Mouse (Mus musculus): Measurements from ENCODE around the gene Pard6b. TPM values are rescaled to one million over a fixed set of nuclear protein-coding genes. Genes with fewer than 3 reads are reported as not detected.
A peak's percentile ranks its signal among the peaks of the same experiment; 100 is the strongest.
"Not testable (repeated sequence)": the region's sequence is repeated elsewhere in the genome, so short reads cannot be mapped to it uniquely, and the experiment has no call there.

The Pard6b gene
- polyA plus RNA-seq, 1 experiment from 2014 or later: 7.5 TPM

DNA sequence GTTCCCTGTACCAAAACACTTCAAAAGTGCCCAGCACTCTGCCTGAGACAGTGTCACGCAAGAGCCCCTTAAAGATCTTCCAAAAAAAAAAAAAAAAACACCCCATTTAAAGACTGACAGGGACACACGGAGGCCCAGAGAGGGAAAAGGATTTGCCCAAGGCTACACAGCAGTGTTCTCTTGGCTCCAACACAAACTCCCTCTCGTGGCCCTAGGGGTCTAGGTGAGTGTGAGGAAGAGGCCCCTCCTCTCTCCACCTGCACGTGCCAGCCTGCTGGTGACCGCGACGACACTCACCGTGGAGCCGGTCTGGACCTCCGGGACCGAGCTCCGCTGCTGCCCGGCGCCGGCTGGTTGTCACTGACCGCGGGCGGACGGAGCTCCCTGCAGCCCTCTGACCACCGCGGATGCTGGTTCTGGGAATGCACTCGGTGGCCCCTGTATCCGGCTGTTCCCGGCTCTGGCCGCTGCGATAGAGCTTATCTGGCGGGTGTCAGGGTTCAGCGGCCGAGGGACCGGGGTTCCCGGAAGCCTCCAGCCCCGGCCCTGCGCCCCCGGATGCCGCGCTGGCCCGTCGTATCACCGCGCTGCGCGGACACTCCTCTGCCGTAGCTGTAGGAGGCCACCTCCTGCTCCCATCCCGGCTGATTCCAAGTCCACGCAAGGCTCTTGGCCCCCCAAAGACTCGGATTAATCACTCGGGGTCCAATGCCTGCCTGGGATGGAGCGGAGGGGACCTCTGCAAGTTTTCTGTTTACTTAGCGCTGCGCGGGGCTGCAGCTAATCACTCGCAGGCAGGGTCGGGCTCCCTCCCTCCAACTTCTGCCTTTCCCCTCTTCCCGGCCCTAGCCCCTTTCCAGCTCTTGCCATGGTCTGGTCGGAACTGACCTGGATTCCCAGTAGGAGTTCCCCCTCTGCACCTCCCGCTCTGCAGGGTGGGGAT is 30.5 kb upstream of the Pard6b start:
- peaks cover 31% of the 10 kb centered on the region for H3K4me1 ChIP-seq
- no peaks in the 10 kb centered on the region for H3K9me3 ChIP-seq (replicated peaks)
- no peaks in the 10 kb centered on the region for H3K36me3 ChIP-seq
- H3K27me3 ChIP-seq (ENCODE audit: low read depth, poor library complexity, severe bottlenecking): peaks cover 57% of the 10 kb centered on the region
- WGBS: under 1% methylated on average over 56 of the region's 56 CpGs
- DNase-seq (ENCODE audit: low spot score): peak; percentile 54
- H3K27ac ChIP-seq (replicated peaks): peak overlapping the region; percentile 73
- peak overlapping the region; percentile 64 for H3K4me3 ChIP-seq

- H3K9me3 ChIP-seq (replicated peaks): no peaks in the 10 kb centered on the region
- 94% methylated on average over 1 of the region's 1 CpGs for WGBS
- H3K27me3 ChIP-seq (ENCODE audit: low read depth, poor library complexity, severe bottlenecking): peaks cover 57% of the 10 kb centered on the region
- H3K27ac ChIP-seq (replicated peaks): no peak overlapping the region
- H3K36me3 ChIP-seq: no peaks in the 10 kb centered on the region
- H3K4me1 ChIP-seq: peaks cover 32% of the 10 kb centered on the region
- H3K4me3 ChIP-seq: no peak overlapping the region
- DNase-seq (ENCODE audit: low spot score): no peak
Measured at GRCm38 (mm10) chr2:168052156-168052555, 28.6 kb upstream of the Pard6b start.

DNA sequence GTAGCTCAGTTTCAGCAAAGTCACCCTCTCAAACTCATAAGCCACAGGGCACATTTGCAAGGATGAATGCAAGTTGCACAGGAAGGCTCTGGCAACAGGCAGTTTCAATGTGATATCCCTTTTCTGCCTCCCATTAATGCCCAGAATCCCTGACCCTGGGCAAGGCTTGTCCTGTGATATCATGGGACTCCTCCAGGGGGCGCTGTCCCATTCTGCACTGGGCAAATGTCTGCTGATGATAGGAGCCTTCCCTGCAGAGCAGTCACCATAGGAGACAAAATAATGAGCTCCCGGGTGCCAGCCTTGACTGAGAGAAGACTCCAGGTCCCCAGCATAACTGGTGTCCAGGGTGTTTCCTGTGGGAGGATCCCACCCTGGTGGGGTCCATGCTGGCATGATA is 28.1 kb upstream of the Pard6b start:
- no peaks in the 10 kb centered on the region for H3K9me3 ChIP-seq (replicated peaks)
- no peak overlapping the region for H3K4me3 ChIP-seq
- peaks cover 52% of the 10 kb centered on the region for H3K27me3 ChIP-seq (ENCODE audit: low read depth, poor library complexity, severe bottlenecking)
- peak; percentile 49 for DNase-seq (ENCODE audit: low spot score)
- H3K27ac ChIP-seq (replicated peaks): no peak overlapping the region
- H3K36me3 ChIP-seq: no peaks in the 10 kb centered on the region
- peaks cover 32% of the 10 kb centered on the region for H3K4me1 ChIP-seq
- 17% methylated on average over 2 of the region's 2 CpGs for WGBS

DNA sequence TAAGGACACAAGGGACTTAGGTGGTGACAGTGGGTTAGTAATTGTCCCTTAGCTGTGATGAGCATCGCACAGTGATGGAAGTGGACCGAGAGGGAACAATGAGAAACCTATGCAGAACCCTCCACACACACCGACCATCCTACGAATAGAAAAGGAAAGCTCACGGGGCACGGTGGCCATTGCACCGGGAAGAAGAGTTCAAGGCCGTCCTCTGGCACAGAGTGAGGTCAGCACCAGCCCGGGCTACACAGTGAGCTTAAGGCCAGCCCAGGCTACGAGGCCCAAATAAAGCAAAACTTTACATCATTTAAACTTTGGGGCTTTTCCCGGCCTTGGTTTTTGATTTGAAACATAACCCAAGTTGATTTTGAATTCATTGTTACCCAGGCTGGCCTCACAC is 26.7 kb upstream of the Pard6b start:
- no peaks in the 10 kb centered on the region for H3K9me3 ChIP-seq (replicated peaks)
- DNase-seq (ENCODE audit: low spot score): no peak
- H3K27ac ChIP-seq (replicated peaks): no peak overlapping the region
- peaks cover 37% of the 10 kb centered on the region for H3K27me3 ChIP-seq (ENCODE audit: low read depth, poor library complexity, severe bottlenecking)
- peaks cover 36% of the 10 kb centered on the region for H3K4me1 ChIP-seq
- H3K4me3 ChIP-seq: no peak overlapping the region
- 90% methylated on average over 11 of the region's 11 CpGs for WGBS
- no peaks in the 10 kb centered on the region for H3K36me3 ChIP-seq

- Histone ChIP-seq H3K4me3 (no peak overlapping the region), H3K27ac (replicated peaks) (peak overlapping the region; percentile 43; the same call in 1 of the 2 replicates)
- 43% methylated on average over 14 of the region's 14 CpGs for WGBS
Measured at GRCm38 (mm10) chr2:168055910-168056665, 24.7 kb upstream of the Pard6b start.

DNA sequence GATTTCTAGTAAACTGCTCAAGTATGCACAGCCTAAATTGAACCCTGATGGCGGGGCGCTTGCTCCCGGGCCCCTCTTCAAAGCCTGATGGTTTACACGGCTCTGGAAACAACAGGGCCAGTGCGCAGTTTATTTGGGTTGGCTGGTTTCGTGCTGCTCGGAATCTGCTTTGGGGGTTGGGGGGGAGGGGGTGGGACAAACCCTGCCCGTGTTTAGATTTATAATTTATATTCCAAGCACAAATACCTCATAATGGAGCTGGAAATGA is 24.2 kb upstream of the Pard6b start:
- Histone ChIP-seq H3K27ac (replicated peaks) (no peak overlapping the region; the same call in 1 of the 2 replicates), H3K4me3 (no peak overlapping the region), H3K36me3 (no peaks in the 10 kb centered on the region), H3K4me1 (peaks cover 18% of the 10 kb centered on the region), H3K9me3 (replicated peaks) (no peaks in the 10 kb centered on the region), H3K27me3 (ENCODE audit: low read depth, poor library complexity, severe bottlenecking) (peaks cover 12% of the 10 kb centered on the region)
- 62% methylated on average over 8 of the region's 8 CpGs for WGBS
- peak; percentile 25 for DNase-seq (ENCODE audit: low spot score)

More at GRCm38 (mm10) chr2:168055910-168056665, 24.7 kb upstream of the Pard6b start:
- Histone ChIP-seq H3K4me1 (peaks cover 18% of the 10 kb centered on the region), H3K27me3 (ENCODE audit: low read depth, poor library complexity, severe bottlenecking) (peaks cover 18% of the 10 kb centered on the region), H3K9me3 (replicated peaks) (no peaks in the 10 kb centered on the region), H3K36me3 (no peaks in the 10 kb centered on the region)
- no peak for DNase-seq (ENCODE audit: low spot score)

DNA sequence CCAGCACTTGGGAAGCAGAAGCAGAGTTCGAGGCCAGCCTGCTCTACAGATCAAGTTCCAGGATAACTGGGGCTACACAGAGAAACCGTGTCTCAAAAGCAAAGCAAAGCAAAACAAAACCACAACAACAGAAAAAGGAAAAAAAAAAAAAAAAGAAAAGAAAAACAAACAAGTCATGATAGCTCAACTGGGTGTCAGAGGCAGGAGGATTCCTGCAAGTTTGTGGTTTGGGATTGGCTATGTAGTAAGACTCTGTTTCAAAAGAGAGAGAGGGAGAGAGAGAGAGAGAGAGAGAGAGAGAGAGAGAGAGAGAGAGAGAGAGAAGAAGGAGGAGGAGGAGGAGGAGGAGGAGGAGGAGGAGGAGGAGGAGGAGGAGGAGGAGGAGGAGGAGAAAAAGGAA is 22.9 kb upstream of the Pard6b start:
- 51% methylated on average over 2 of the region's 2 CpGs for WGBS
- not testable (repeated sequence) for H3K4me3 ChIP-seq; H3K27me3 ChIP-seq (ENCODE audit: low read depth, poor library complexity, severe bottlenecking); H3K36me3 ChIP-seq; H3K9me3 ChIP-seq (replicated peaks); H3K27ac ChIP-seq (replicated peaks); DNase-seq (ENCODE audit: low spot score)
- peaks cover 18% of the 10 kb centered on the region for H3K4me1 ChIP-seq

DNA sequence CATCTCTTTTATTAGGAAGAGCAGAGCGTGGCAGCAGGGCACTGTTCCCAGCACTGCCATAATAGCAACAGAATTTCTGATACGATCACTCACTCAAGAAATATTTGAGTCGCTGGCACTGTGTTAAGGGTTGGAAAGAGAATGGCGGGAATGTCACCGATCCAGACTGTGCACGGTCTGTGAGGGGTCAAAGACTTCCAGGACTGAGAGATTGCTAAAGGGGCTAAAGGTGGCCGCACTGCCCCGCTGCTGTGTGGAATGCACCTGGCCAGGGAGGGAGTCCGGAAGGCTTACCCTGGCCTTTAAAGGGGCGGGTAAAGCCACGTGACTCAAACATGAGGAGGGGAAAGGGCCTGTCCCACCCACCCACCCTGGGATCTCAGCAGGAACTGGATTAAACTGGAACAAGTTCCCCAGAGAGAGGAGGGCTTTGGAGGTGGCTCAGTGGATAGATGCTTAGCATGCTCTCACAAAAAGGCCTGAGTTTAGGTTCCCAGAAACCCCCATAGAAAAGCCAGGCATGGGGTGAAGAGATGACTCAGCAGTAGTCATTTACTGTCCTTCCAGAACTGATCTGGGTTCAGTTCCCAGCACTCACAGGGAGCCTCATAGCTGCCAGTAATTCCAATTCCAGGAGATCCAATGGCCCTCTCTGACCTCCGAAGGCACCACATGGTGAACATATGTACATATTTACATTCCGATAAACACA is 22.2 kb upstream of the Pard6b start:
- no peak for DNase-seq (ENCODE audit: low spot score)
- H3K4me3 ChIP-seq: no peak overlapping the region
- no peak overlapping the region for H3K27ac ChIP-seq (replicated peaks)
- H3K9me3 ChIP-seq (replicated peaks): no peaks in the 10 kb centered on the region
- WGBS: 24% methylated on average over 13 of the region's 13 CpGs
- H3K27me3 ChIP-seq (ENCODE audit: low read depth, poor library complexity, severe bottlenecking): no peaks in the 10 kb centered on the region
- H3K36me3 ChIP-seq: no peaks in the 10 kb centered on the region
- H3K4me1 ChIP-seq: peaks cover 18% of the 10 kb centered on the region

- WGBS: 76% methylated on average over 6 of the region's 6 CpGs
Measured at GRCm38 (mm10) chr2:168059200-168059790, 21.5 kb upstream of the Pard6b start.

GRCm38 (mm10) chr2:168063712-168064111 is 17.1 kb upstream of the Pard6b start:
- 93% methylated on average over 12 of the region's 12 CpGs for WGBS
- Histone ChIP-seq H3K4me1 (peaks cover 7% of the 10 kb centered on the region), H3K27me3 (ENCODE audit: low read depth, poor library complexity, severe bottlenecking) (no peaks in the 10 kb centered on the region), H3K36me3 (no peaks in the 10 kb centered on the region), H3K4me3 (no peak overlapping the region), H3K9me3 (replicated peaks) (no peaks in the 10 kb centered on the region), H3K27ac (replicated peaks) (no peak overlapping the region)
- no peak for DNase-seq (ENCODE audit: low spot score)

More at GRCm38 (mm10) chr2:168059200-168059790, 21.5 kb upstream of the Pard6b start:
- H3K27me3 ChIP-seq (ENCODE audit: low read depth, poor library complexity, severe bottlenecking): no peaks in the 10 kb centered on the region
- peaks cover 18% of the 10 kb centered on the region for H3K4me1 ChIP-seq
- no peak for DNase-seq (ENCODE audit: low spot score)
- no peaks in the 10 kb centered on the region for H3K9me3 ChIP-seq (replicated peaks)
- no peak overlapping the region for H3K4me3 ChIP-seq
- no peak overlapping the region for H3K27ac ChIP-seq (replicated peaks)
- no peaks in the 10 kb centered on the region for H3K36me3 ChIP-seq

DNA sequence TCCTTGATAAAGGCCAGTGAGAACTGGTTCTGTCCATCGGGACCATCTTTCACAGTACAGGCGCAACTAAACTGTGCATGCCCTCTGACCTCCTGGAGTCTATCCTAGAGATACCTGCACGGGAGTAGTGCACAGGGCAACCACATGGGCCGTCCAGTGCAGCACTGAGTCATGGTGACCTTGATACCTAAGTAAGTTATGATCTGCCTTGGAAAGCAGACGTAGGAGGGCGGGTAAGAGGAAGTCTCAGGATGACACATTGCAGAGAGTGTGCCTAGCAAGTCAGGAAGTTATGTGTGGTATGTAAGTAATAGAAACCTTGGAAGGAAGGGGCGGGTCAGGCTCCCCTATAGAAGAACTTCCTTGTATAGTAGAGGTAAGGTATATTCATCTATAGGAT is 15.3 kb upstream of the Pard6b start:
- Histone ChIP-seq H3K4me3 (no peak overlapping the region), H3K27me3 (ENCODE audit: low read depth, poor library complexity, severe bottlenecking) (no peaks in the 10 kb centered on the region), H3K9me3 (replicated peaks) (no peaks in the 10 kb centered on the region), H3K27ac (replicated peaks) (no peak overlapping the region), H3K4me1 (peaks cover 4% of the 10 kb centered on the region), H3K36me3 (no peaks in the 10 kb centered on the region)
- no peak for DNase-seq (ENCODE audit: low spot score)
- WGBS: 83% methylated on average over 7 of the region's 7 CpGs

DNA sequence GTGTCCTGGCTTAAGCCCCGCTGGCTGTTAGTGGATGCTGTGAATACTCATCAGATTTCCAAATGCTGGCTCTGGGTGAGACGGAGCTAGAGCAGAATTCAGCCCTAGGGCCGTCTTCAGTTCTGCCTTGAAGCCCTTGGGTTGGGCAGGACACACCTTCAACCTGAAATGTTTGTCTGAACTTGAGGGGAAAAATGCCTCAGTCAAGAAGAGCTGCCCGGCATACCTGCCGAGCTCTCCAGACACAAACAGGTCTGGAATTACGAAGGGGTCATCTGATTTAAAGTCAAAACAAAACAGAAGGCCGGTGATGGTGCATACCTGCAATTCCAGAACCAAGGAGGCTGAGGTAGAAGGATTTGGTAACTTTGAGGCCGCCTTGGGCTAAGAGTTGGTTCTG is 14.0 kb upstream of the Pard6b start:
- DNase-seq (ENCODE audit: low spot score): no peak
- WGBS: 64% methylated on average over 8 of the region's 8 CpGs
- Histone ChIP-seq H3K27me3 (ENCODE audit: low read depth, poor library complexity, severe bottlenecking) (no peaks in the 10 kb centered on the region), H3K36me3 (no peaks in the 10 kb centered on the region), H3K27ac (replicated peaks) (no peak overlapping the region), H3K9me3 (replicated peaks) (no peaks in the 10 kb centered on the region), H3K4me1 (peaks cover 4% of the 10 kb centered on the region), H3K4me3 (no peak overlapping the region)
